Mouse (Mus musculus) CH12.LX (cell line): ENCODE data around the gene Gimap7.
A peak's percentile ranks its signal among the peaks of the same experiment; 100 is the strongest.

ENCODE experiments used
- CTCF ChIP-seq, 2 experiments: IDR thresholded peaks in 1 of 2; conservative IDR thresholded peaks in 1 of 2; 2 replicates each; pipeline ENCODE4 v1.5.1; 2011 to 2012; ENCODE audit warnings: low read depth in 2 of 2, low read length in 2 of 2, improper control_type of control experiment in 1 of 2, inconsistent platforms in 1 of 2, mild to moderate bottlenecking in 1 of 2, moderate library complexity in 1 of 2
- EP300 ChIP-seq: IDR thresholded peaks from 2 replicates; pipeline ENCODE4 v1.6.1; 2011; ENCODE audit warnings: low read length, improper control_type of control experiment
- HCFC1 ChIP-seq: IDR thresholded peaks from 2 replicates; pipeline ENCODE4 v1.6.1; 2012; ENCODE audit warnings: low read depth, mild to moderate bottlenecking, inconsistent platforms, low read length, improper control_type of control experiment
- MAZ ChIP-seq: IDR thresholded peaks from 2 replicates; pipeline ENCODE4 v1.6.1; 2012; ENCODE audit warnings: low read depth, mild to moderate bottlenecking, inconsistent platforms, low read length, improper control_type of control experiment, moderate library complexity
- POLR2A ChIP-seq: IDR thresholded peaks from 2 replicates; pipeline ENCODE4 v1.6.1; 2011; ENCODE audit warnings: low read depth, mild to moderate bottlenecking, improper control_type of control experiment, low read length
- POLR2AphosphoS2 ChIP-seq: IDR thresholded peaks from 2 replicates; pipeline ENCODE4 v1.6.1; 2011; ENCODE audit warnings: low read depth, low read length, improper control_type of control experiment
- TCF12 ChIP-seq: IDR thresholded peaks from 2 replicates; pipeline ENCODE4 v1.6.1; 2014; ENCODE audit warnings: low read depth, mild to moderate bottlenecking, inconsistent platforms, low read length, improper control_type of control experiment
- ZKSCAN1 ChIP-seq: IDR thresholded peaks from 2 replicates; pipeline ENCODE4 v1.6.1; 2012; ENCODE audit warnings: low read depth, inconsistent platforms, low read length, improper control_type of control experiment, borderline replicate concordance

DNA sequence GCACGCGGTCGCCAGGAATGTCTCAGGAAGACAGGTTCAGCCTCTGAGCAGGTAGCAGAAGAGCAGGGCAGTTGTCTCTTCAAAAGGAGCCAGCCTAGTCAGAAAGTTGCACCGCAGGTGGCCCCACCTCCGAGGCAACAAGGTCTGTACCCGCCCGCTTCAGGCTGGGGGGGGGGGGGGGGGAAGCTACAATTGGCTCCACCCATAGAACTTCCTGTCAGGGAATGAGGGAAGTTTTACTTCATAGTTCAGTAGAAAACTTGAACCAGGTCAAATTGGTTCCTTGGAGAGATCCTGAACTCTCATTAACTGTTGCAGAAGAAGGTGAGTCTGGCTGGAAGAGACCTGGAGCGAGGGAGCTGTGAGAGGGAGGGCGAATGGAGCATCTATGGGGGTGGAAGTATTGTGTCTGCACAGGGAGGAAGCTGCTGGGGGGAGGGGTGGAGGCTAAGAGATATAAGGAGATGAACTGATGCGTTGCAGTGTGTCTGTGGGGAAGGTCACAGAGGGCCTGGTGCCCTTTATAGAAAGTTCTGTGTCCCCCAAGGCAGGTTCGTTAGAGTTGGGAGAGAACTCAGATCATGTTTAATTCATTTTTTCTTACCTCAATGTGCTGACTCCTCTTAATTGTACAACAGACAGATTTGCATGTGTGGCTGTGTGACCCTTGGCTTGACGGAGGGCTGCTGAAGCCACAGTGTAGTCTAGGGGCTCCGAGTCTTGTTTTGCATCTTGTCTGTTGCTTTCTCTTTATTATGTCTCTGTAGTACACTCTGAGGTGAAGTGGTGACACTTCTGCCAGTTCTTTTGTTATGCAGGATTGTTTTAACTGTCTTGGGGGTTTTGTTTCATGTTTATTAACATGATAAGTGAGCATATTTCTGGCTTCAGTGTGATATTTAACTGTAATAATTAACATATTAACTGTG is 42.2 kb upstream of the Gimap7 start, which contains the start of gene Gimap9:
- peak; percentile 92 for TF ChIP-seq POLR2AphosphoS2
- TF ChIP-seq POLR2A: peak; percentile 92
- TF ChIP-seq HCFC1: peak; percentile 56
- peak; percentile 69 for TF ChIP-seq EP300
- TF ChIP-seq ZKSCAN1: no peak
- TF ChIP-seq CTCF (conservative IDR thresholded peaks at IDR 0.05 in 1 of 2, IDR thresholded peaks at IDR 0.05 in 1 of 2; ENCODE audit: low read depth in 2 of 2, low read length in 2 of 2): no peak
- peak; percentile 82 for TF ChIP-seq MAZ
- TF ChIP-seq TCF12: peak; percentile 59; the same call in 1 of the 2 replicates
